Mouse (Mus musculus): ENCODE results near the gene Spdef. TPM values are rescaled to one million over a fixed set of nuclear protein-coding genes. Genes with fewer than 3 reads are reported as not detected.
A peak's percentile ranks its signal among the peaks of the same experiment; 100 is the strongest.

The Spdef gene
- polyA plus RNA-seq, 1 experiment from 2014 or later: 1.2 TPM

- H3K4me2 ChIP-seq (replicated peaks; ENCODE audit: low read depth, low read length): no peak overlapping the region
- ATAC-seq (peak; percentile 67), DNase-seq (ENCODE audit: low spot score) (peak; percentile 47)
- H3K27ac ChIP-seq (ENCODE audit: low read length): no peak overlapping the region
- H3K9me3 ChIP-seq (ENCODE audit: low read length): no peaks in the 10 kb centered on the region
- 41% methylated on average over 11 of the region's 11 CpGs for WGBS
- TF ChIP-seq EP300 (IDR thresholded peaks at IDR 0.05) (no peak), CTCF (IDR thresholded peaks at IDR 0.05) (no peak)
- no peak overlapping the region for H3K9ac ChIP-seq (replicated peaks; ENCODE audit: low read depth)
- no peak overlapping the region for H3K4me3 ChIP-seq (ENCODE audit: low read depth, low read length)
- no peaks in the 10 kb centered on the region for H3K36me3 ChIP-seq (ENCODE audit: insufficient read depth, low read length)
- H3K4me1 ChIP-seq (ENCODE audit: insufficient read depth, low read depth, low read length): no peaks in the 10 kb centered on the region
- H3K27me3 ChIP-seq (replicated peaks; ENCODE audit: insufficient read depth, low read length): 0 out of 2 replicates have a peak, but pooled peaks cover 3% of the 10 kb centered on the region
Observed at GRCm38 (mm10) chr17:27678924-27679813, 49.6 kb downstream of the Spdef start.

GRCm38 (mm10) chr17:27677756-27678155, 51.0 kb downstream of the Spdef start:
- Histone ChIP-seq H3K4me1 (ENCODE audit: insufficient read depth, low read depth, low read length) (no peaks in the 10 kb centered on the region), H3K36me3 (ENCODE audit: insufficient read depth, low read length) (no peaks in the 10 kb centered on the region), H3K9me3 (ENCODE audit: low read length) (no peaks in the 10 kb centered on the region), H3K9ac (replicated peaks; ENCODE audit: low read depth) (no peak overlapping the region), H3K27me3 (replicated peaks; ENCODE audit: insufficient read depth, low read length) (no peaks in the 10 kb centered on the region), H3K4me3 (ENCODE audit: low read depth, low read length) (no peak overlapping the region), H3K27ac (ENCODE audit: low read length) (no peak overlapping the region), H3K4me2 (replicated peaks; ENCODE audit: low read depth, low read length) (no peak overlapping the region)
- TF ChIP-seq CTCF (IDR thresholded peaks at IDR 0.05) (no peak), EP300 (IDR thresholded peaks at IDR 0.05) (no peak)
- ATAC-seq (no peak), DNase-seq (ENCODE audit: low spot score) (no peak)
- 78% methylated on average over 5 of the region's 5 CpGs for WGBS

GRCm38 (mm10) chr17:27676270-27676669, 52.5 kb downstream of the Spdef start:
- Histone ChIP-seq H3K4me3 (ENCODE audit: low read depth, low read length) (no peak overlapping the region), H3K4me2 (replicated peaks; ENCODE audit: low read depth, low read length) (no peak overlapping the region), H3K9me3 (ENCODE audit: low read length) (no peaks in the 10 kb centered on the region), H3K36me3 (ENCODE audit: insufficient read depth, low read length) (no peaks in the 10 kb centered on the region), H3K27me3 (replicated peaks; ENCODE audit: insufficient read depth, low read length) (no peaks in the 10 kb centered on the region), H3K4me1 (ENCODE audit: insufficient read depth, low read depth, low read length) (no peaks in the 10 kb centered on the region), H3K27ac (ENCODE audit: low read length) (no peak overlapping the region), H3K9ac (replicated peaks; ENCODE audit: low read depth) (no peak overlapping the region)
- ATAC-seq: no peak
- TF ChIP-seq EP300 (IDR thresholded peaks at IDR 0.05): no peak
- no peak for TF ChIP-seq CTCF (IDR thresholded peaks at IDR 0.05)
- no peak for DNase-seq (ENCODE audit: low spot score)
- WGBS: 59% methylated on average over 7 of the region's 7 CpGs

GRCm38 (mm10) chr17:27675453-27675852, 53.3 kb downstream of the Spdef start:
- Histone ChIP-seq H3K36me3 (ENCODE audit: insufficient read depth, low read length) (no peaks in the 10 kb centered on the region), H3K9ac (replicated peaks; ENCODE audit: low read depth) (no peak overlapping the region), H3K27me3 (replicated peaks; ENCODE audit: insufficient read depth, low read length) (no peaks in the 10 kb centered on the region), H3K4me1 (ENCODE audit: insufficient read depth, low read depth, low read length) (no peaks in the 10 kb centered on the region), H3K4me3 (ENCODE audit: low read depth, low read length) (no peak overlapping the region), H3K9me3 (ENCODE audit: low read length) (no peaks in the 10 kb centered on the region), H3K4me2 (replicated peaks; ENCODE audit: low read depth, low read length) (no peak overlapping the region), H3K27ac (ENCODE audit: low read length) (no peak overlapping the region)
- 48% methylated on average over 9 of the region's 9 CpGs for WGBS
- ATAC-seq (no peak), DNase-seq (ENCODE audit: low spot score) (no peak)
- TF ChIP-seq CTCF (IDR thresholded peaks at IDR 0.05): peak; percentile 45
- no peak for TF ChIP-seq EP300 (IDR thresholded peaks at IDR 0.05)

- Histone ChIP-seq H3K4me2 (replicated peaks; ENCODE audit: low read depth, low read length) (no peak overlapping the region), H3K9me3 (ENCODE audit: low read length) (no peaks in the 10 kb centered on the region), H3K9ac (replicated peaks; ENCODE audit: low read depth) (no peak overlapping the region), H3K27ac (ENCODE audit: low read length) (no peak overlapping the region), H3K4me1 (ENCODE audit: insufficient read depth, low read depth, low read length) (no peaks in the 10 kb centered on the region), H3K4me3 (ENCODE audit: low read depth, low read length) (no peak overlapping the region), H3K27me3 (replicated peaks; ENCODE audit: insufficient read depth, low read length) (no peaks in the 10 kb centered on the region), H3K36me3 (ENCODE audit: insufficient read depth, low read length) (no peaks in the 10 kb centered on the region)
- TF ChIP-seq CTCF (IDR thresholded peaks at IDR 0.05) (no peak), EP300 (IDR thresholded peaks at IDR 0.05) (no peak)
- DNase-seq (ENCODE audit: low spot score) (no peak), ATAC-seq (no peak)
- 86% methylated on average over 7 of the region's 7 CpGs for WGBS
Observed at GRCm38 (mm10) chr17:27673945-27674344, 54.8 kb downstream of the Spdef start.

GRCm38 (mm10) chr17:27671720-27672119, 57.0 kb downstream of the Spdef start:
- 79% methylated on average over 6 of the region's 6 CpGs for WGBS
- no peak for DNase-seq (ENCODE audit: low spot score)
- H3K4me3 ChIP-seq (ENCODE audit: low read depth, low read length): no peak overlapping the region
- H3K9ac ChIP-seq (replicated peaks; ENCODE audit: low read depth): no peak overlapping the region
- TF ChIP-seq EP300 (IDR thresholded peaks at IDR 0.05) (no peak), CTCF (IDR thresholded peaks at IDR 0.05) (no peak)
- H3K9me3 ChIP-seq (ENCODE audit: low read length): no peaks in the 10 kb centered on the region
- no peak for ATAC-seq
- no peak overlapping the region for H3K4me2 ChIP-seq (replicated peaks; ENCODE audit: low read depth, low read length)
- H3K27ac ChIP-seq (ENCODE audit: low read length): no peak overlapping the region
- H3K27me3 ChIP-seq (replicated peaks; ENCODE audit: insufficient read depth, low read length): no peaks in the 10 kb centered on the region
- no peaks in the 10 kb centered on the region for H3K36me3 ChIP-seq (ENCODE audit: insufficient read depth, low read length)
- H3K4me1 ChIP-seq (ENCODE audit: insufficient read depth, low read depth, low read length): no peaks in the 10 kb centered on the region

Other genes starting within 250 kb of the Spdef start
- not detected in 2 replicates for gene Grm4, start 207.6 kb downstream of the Spdef start, polyA plus RNA-seq (2015; fragmentation: Nextera tagmentation; extraction: Ambion mirVana)
- 41.2 and 50.6 TPM in 2 replicates for gene Hmga1, start 172.5 kb downstream of the Spdef start, polyA plus RNA-seq (2015; fragmentation: Nextera tagmentation; extraction: Ambion mirVana)
- gene AI413582, start 163.2 kb downstream of the Spdef start, polyA plus RNA-seq (2015; fragmentation: Nextera tagmentation; extraction: Ambion mirVana): 30.8 and 38.6 TPM in 2 replicates
- gene Nudt3, start 105.5 kb downstream of the Spdef start, polyA plus RNA-seq (2015; fragmentation: Nextera tagmentation; extraction: Ambion mirVana): 47.6 and 54.1 TPM in 2 replicates
- not detected in 2 replicates for gene RPS10-NUDT3, start 93.7 kb downstream of the Spdef start, polyA plus RNA-seq (2015; fragmentation: Nextera tagmentation; extraction: Ambion mirVana)
- gene Rps10, start 92.3 kb downstream of the Spdef start, polyA plus RNA-seq (2015; fragmentation: Nextera tagmentation; extraction: Ambion mirVana): 627 and 659 TPM in 2 replicates
- gene Pacsin1, start 73.4 kb downstream of the Spdef start, polyA plus RNA-seq (2015; fragmentation: Nextera tagmentation; extraction: Ambion mirVana): 0.45 and 0.70 TPM in 2 replicates
- 17.6 and 20.3 TPM in 2 replicates for gene D17Wsu92e, start 91.7 kb upstream of the Spdef start, polyA plus RNA-seq (2015; fragmentation: Nextera tagmentation; extraction: Ambion mirVana)
- 172 and 185 TPM in 2 replicates for gene Snrpc, start 109.2 kb upstream of the Spdef start, polyA plus RNA-seq (2015; fragmentation: Nextera tagmentation; extraction: Ambion mirVana)
- 1.5 and 1.6 TPM in 2 replicates for gene Uhrf1bp1, start 127.5 kb upstream of the Spdef start, polyA plus RNA-seq (2015; fragmentation: Nextera tagmentation; extraction: Ambion mirVana)
- gene Anks1, start 180.4 kb upstream of the Spdef start, polyA plus RNA-seq (2015; fragmentation: Nextera tagmentation; extraction: Ambion mirVana): 25.4 and 25.5 TPM in 2 replicates
- gene Taf11, start 180.9 kb upstream of the Spdef start, polyA plus RNA-seq (2015; fragmentation: Nextera tagmentation; extraction: Ambion mirVana): 40.1 and 42.1 TPM in 2 replicates

Data from lung, postnatal 0 days (tissue).